Mouse (Mus musculus): Measurements from ENCODE around the gene H2-Ke6.
A peak's percentile ranks its signal among the peaks of the same experiment; 100 is the strongest.
"Not testable (repeated sequence)": the region's sequence is repeated elsewhere in the genome, so short reads cannot be mapped to it uniquely, and the experiment has no call there.

H2-Ke6 gene

GRCm38 (mm10) chr17:34029150-34029889 lies 1.5 kb upstream of the H2-Ke6 start:
- DNase-seq = no peak

- no peak for DNase-seq
Measured at GRCm38 (mm10) chr17:34028501-34029149, 765 bp upstream of the H2-Ke6 start.

- DNase-seq = peak; percentile 72
Measured at GRCm38 (mm10) chr17:34026917-34027655, 774 bp downstream of the H2-Ke6 start.

GRCm38 (mm10) chr17:34026221-34026620 lies 1.6 kb downstream of the H2-Ke6 start:
- DNase-seq = no peak

GRCm38 (mm10) chr17:34025756-34026151 lies 2.1 kb downstream of the H2-Ke6 start:
- DNase-seq = peak; percentile 62

- peak; percentile 72 for DNase-seq
Measured at GRCm38 (mm10) chr17:34024861-34025755, 2.8 kb downstream of the H2-Ke6 start.

GRCm38 (mm10) chr17:34024317-34024821 lies 3.5 kb downstream of the H2-Ke6 start, which contains the start of gene Ring1:
TSS of gene Ring1 (minus strand) at chr17:34024680.
- peak; percentile 93 for DNase-seq

- DNase-seq = no peak
Measured at GRCm38 (mm10) chr17:34023678-34024077, 4.2 kb downstream of the H2-Ke6 start.

- DNase-seq = no peak
Measured at GRCm38 (mm10) chr17:34022987-34023386, 4.9 kb downstream of the H2-Ke6 start.

- no peak for DNase-seq
Measured at GRCm38 (mm10) chr17:34022414-34022783, 5.5 kb downstream of the H2-Ke6 start.

GRCm38 (mm10) chr17:34021539-34022413 lies 6.1 kb downstream of the H2-Ke6 start:
- DNase-seq = no peak

- DNase-seq = no peak
Measured at GRCm38 (mm10) chr17:34013436-34013835, 14.4 kb downstream of the H2-Ke6 start.

GRCm38 (mm10) chr17:34010156-34010555 lies 17.7 kb downstream of the H2-Ke6 start:
- no peak for DNase-seq

GRCm38 (mm10) chr17:34006570-34006969 lies 21.3 kb downstream of the H2-Ke6 start:
- no peak for DNase-seq

- DNase-seq = peak; percentile 71
Measured at GRCm38 (mm10) chr17:34003426-34003825, 24.4 kb downstream of the H2-Ke6 start.

- DNase-seq = not testable (repeated sequence)
Measured at GRCm38 (mm10) chr17:34000796-34001195, 27.1 kb downstream of the H2-Ke6 start.

- peak; percentile 76 for DNase-seq
Measured at GRCm38 (mm10) chr17:34000150-34000537, 27.7 kb downstream of the H2-Ke6 start, which contains the start of gene H2-K1. TSS of gene H2-K1 (minus strand) at chr17:34000347.

GRCm38 (mm10) chr17:33999341-34000149 lies 28.3 kb downstream of the H2-Ke6 start:
- DNase-seq = no peak

GRCm38 (mm10) chr17:33998697-33999096 lies 29.2 kb downstream of the H2-Ke6 start:
- DNase-seq = not testable (repeated sequence)

GRCm38 (mm10) chr17:33997025-33997424 lies 30.8 kb downstream of the H2-Ke6 start:
- DNase-seq = not testable (repeated sequence)

Data from retina, postnatal 1 day (tissue).